Mouse (Mus musculus): ENCODE data around the gene Thsd4. TPM values are rescaled to one million over a fixed set of nuclear protein-coding genes. Genes with fewer than 3 reads are reported as not detected.
"Not testable (repeated sequence)": the region's sequence is repeated elsewhere in the genome, so short reads cannot be mapped to it uniquely, and the experiment has no call there.

Gene Thsd4
- polyA plus RNA-seq, 1 experiment from 2014 or later: 30.5 TPM

- Histone ChIP-seq H3K4me1 (peaks cover 44% of the 10 kb centered on the region), H3K27ac (no peak overlapping the region), H3K36me3 (no peaks in the 10 kb centered on the region), H3K4me3 (no peak overlapping the region), H3K9ac (no peak overlapping the region), H3K27me3 (peaks cover 9% of the 10 kb centered on the region; the same call in 1 of the 2 replicates), H3K9me3 (peaks cover 9% of the 10 kb centered on the region; the same call in 1 of the 2 replicates), H3K4me2 (replicated peaks) (peak overlapping the region; percentile 26; the same call in 1 of the 2 replicates)
- ATAC-seq (ENCODE audit: low FRiP score, low read depth): no peak; the same call in 1 of the 2 replicates
- 50% methylated on average over 12 of the region's 12 CpGs for WGBS
These were observed 233.1 kb downstream of the Thsd4 start for GRCm38 (mm10) chr9:60288789-60289188.

- Histone ChIP-seq H3K4me1 (peaks cover 45% of the 10 kb centered on the region), H3K36me3 (no peaks in the 10 kb centered on the region), H3K27me3 (0 out of 2 replicates have a peak, but pooled peaks cover 6% of the 10 kb centered on the region), H3K4me3 (no peak overlapping the region), H3K27ac (no peak overlapping the region), H3K4me2 (replicated peaks) (no peak overlapping the region), H3K9ac (no peak overlapping the region), H3K9me3 (peaks cover 9% of the 10 kb centered on the region; the same call in 1 of the 2 replicates)
- ATAC-seq (ENCODE audit: low FRiP score, low read depth): no peak
- WGBS: 87% methylated on average over 3 of the region's 3 CpGs
These were observed 235.5 kb downstream of the Thsd4 start for GRCm38 (mm10) chr9:60286390-60286789.

- H3K4me2 ChIP-seq (replicated peaks): no peak overlapping the region
- H3K9me3 ChIP-seq: peaks cover 8% of the 10 kb centered on the region; the same call in 1 of the 2 replicates
- ATAC-seq (ENCODE audit: low FRiP score, low read depth): no peak
- H3K27ac ChIP-seq: no peak overlapping the region
- WGBS: 16% methylated on average over 3 of the region's 3 CpGs
- peaks cover 38% of the 10 kb centered on the region for H3K4me1 ChIP-seq
- 0 out of 2 replicates have a peak, but pooled peaks cover 6% of the 10 kb centered on the region for H3K27me3 ChIP-seq
- H3K36me3 ChIP-seq: no peaks in the 10 kb centered on the region
- no peak overlapping the region for H3K9ac ChIP-seq
- no peak overlapping the region for H3K4me3 ChIP-seq
These were observed 236.8 kb downstream of the Thsd4 start for GRCm38 (mm10) chr9:60285047-60285462.

- Histone ChIP-seq H3K27me3 (0 out of 2 replicates have a peak, but pooled peaks cover 10% of the 10 kb centered on the region), H3K27ac (no peak overlapping the region), H3K36me3 (no peaks in the 10 kb centered on the region), H3K9ac (no peak overlapping the region), H3K4me2 (replicated peaks) (no peak overlapping the region), H3K4me3 (no peak overlapping the region), H3K4me1 (peaks cover 37% of the 10 kb centered on the region), H3K9me3 (peaks cover 5% of the 10 kb centered on the region; the same call in 1 of the 2 replicates)
- ATAC-seq (ENCODE audit: low FRiP score, low read depth): no peak
- 61% methylated on average over 1 of the region's 1 CpGs for WGBS
These were observed 237.5 kb downstream of the Thsd4 start for GRCm38 (mm10) chr9:60284318-60284717.

- H3K4me2 ChIP-seq (replicated peaks): no peak overlapping the region
- peaks cover 29% of the 10 kb centered on the region for H3K4me1 ChIP-seq
- H3K9ac ChIP-seq: no peak overlapping the region
- ATAC-seq (ENCODE audit: low FRiP score, low read depth): no peak
- H3K27ac ChIP-seq: no peak overlapping the region
- H3K36me3 ChIP-seq: no peaks in the 10 kb centered on the region
- peaks cover 5% of the 10 kb centered on the region; the same call in 1 of the 2 replicates for H3K9me3 ChIP-seq
- 50% methylated on average over 3 of the region's 3 CpGs for WGBS
- H3K4me3 ChIP-seq: no peak overlapping the region
- H3K27me3 ChIP-seq: 0 out of 2 replicates have a peak, but pooled peaks cover 14% of the 10 kb centered on the region
These were observed 238.3 kb downstream of the Thsd4 start for GRCm38 (mm10) chr9:60283546-60283945.

GRCm38 (mm10) chr9:60281281-60281680, 240.6 kb downstream of the Thsd4 start:
- no peak overlapping the region for H3K9ac ChIP-seq
- ATAC-seq (ENCODE audit: low FRiP score, low read depth): no peak
- peaks cover 27% of the 10 kb centered on the region for H3K4me1 ChIP-seq
- peaks cover 5% of the 10 kb centered on the region; the same call in 1 of the 2 replicates for H3K9me3 ChIP-seq
- no peak overlapping the region for H3K4me2 ChIP-seq (replicated peaks)
- H3K4me3 ChIP-seq: no peak overlapping the region
- no peaks in the 10 kb centered on the region for H3K36me3 ChIP-seq
- WGBS: 42% methylated on average over 11 of the region's 11 CpGs
- 0 out of 2 replicates have a peak, but pooled peaks cover 9% of the 10 kb centered on the region for H3K27me3 ChIP-seq
- no peak overlapping the region for H3K27ac ChIP-seq

- Histone ChIP-seq H3K27me3 (0 out of 2 replicates have a peak, but pooled peaks cover 8% of the 10 kb centered on the region), H3K4me1 (peaks cover 28% of the 10 kb centered on the region), H3K4me2 (replicated peaks) (no peak overlapping the region), H3K36me3 (no peaks in the 10 kb centered on the region), H3K27ac (no peak overlapping the region), H3K9me3 (peaks cover 5% of the 10 kb centered on the region; the same call in 1 of the 2 replicates), H3K9ac (no peak overlapping the region), H3K4me3 (no peak overlapping the region)
- 89% methylated on average over 5 of the region's 5 CpGs for WGBS
- no peak for ATAC-seq (ENCODE audit: low FRiP score, low read depth)
These were observed 241.1 kb downstream of the Thsd4 start for GRCm38 (mm10) chr9:60280786-60281185.

GRCm38 (mm10) chr9:60279556-60279955, 242.3 kb downstream of the Thsd4 start:
- ATAC-seq (ENCODE audit: low FRiP score, low read depth): no peak
- 84% methylated on average over 6 of the region's 6 CpGs for WGBS
- Histone ChIP-seq H3K9me3 (peaks cover 5% of the 10 kb centered on the region; the same call in 1 of the 2 replicates), H3K9ac (no peak overlapping the region), H3K27ac (no peak overlapping the region), H3K36me3 (no peaks in the 10 kb centered on the region), H3K4me2 (replicated peaks) (no peak overlapping the region), H3K4me1 (peaks cover 19% of the 10 kb centered on the region), H3K4me3 (no peak overlapping the region), H3K27me3 (0 out of 2 replicates have a peak, but pooled peaks cover 8% of the 10 kb centered on the region)

- Histone ChIP-seq H3K4me3 (no peak overlapping the region), H3K27ac (no peak overlapping the region), H3K27me3 (0 out of 2 replicates have a peak, but pooled peaks cover 8% of the 10 kb centered on the region), H3K4me2 (replicated peaks) (no peak overlapping the region), H3K9me3 (no peaks in the 10 kb centered on the region), H3K9ac (no peak overlapping the region), H3K36me3 (no peaks in the 10 kb centered on the region), H3K4me1 (peaks cover 9% of the 10 kb centered on the region)
- ATAC-seq (ENCODE audit: low FRiP score, low read depth): no peak
- 21% methylated on average over 5 of the region's 5 CpGs for WGBS
These were observed 245.5 kb downstream of the Thsd4 start for GRCm38 (mm10) chr9:60276351-60276750.

GRCm38 (mm10) chr9:60275410-60276159, 246.3 kb downstream of the Thsd4 start:
- Histone ChIP-seq H3K4me2 (replicated peaks) (no peak overlapping the region), H3K36me3 (no peaks in the 10 kb centered on the region), H3K9ac (no peak overlapping the region), H3K4me3 (no peak overlapping the region), H3K4me1 (peaks cover 7% of the 10 kb centered on the region; the same call in 1 of the 2 replicates), H3K27ac (no peak overlapping the region), H3K27me3 (0 out of 2 replicates have a peak, but pooled peaks cover 8% of the 10 kb centered on the region), H3K9me3 (no peaks in the 10 kb centered on the region)
- no peak for ATAC-seq (ENCODE audit: low FRiP score, low read depth)
- WGBS: 18% methylated on average over 12 of the region's 12 CpGs

GRCm38 (mm10) chr9:60274503-60274902, 247.3 kb downstream of the Thsd4 start:
- H3K27ac ChIP-seq: no peak overlapping the region
- no peak overlapping the region for H3K9ac ChIP-seq
- H3K27me3 ChIP-seq: 0 out of 2 replicates have a peak, but pooled peaks cover 6% of the 10 kb centered on the region
- no peak for ATAC-seq (ENCODE audit: low FRiP score, low read depth)
- H3K9me3 ChIP-seq: no peaks in the 10 kb centered on the region
- H3K4me3 ChIP-seq: no peak overlapping the region
- no peaks in the 10 kb centered on the region for H3K36me3 ChIP-seq
- no peak overlapping the region for H3K4me2 ChIP-seq (replicated peaks)
- 82% methylated on average over 4 of the region's 4 CpGs for WGBS
- peaks cover 7% of the 10 kb centered on the region; the same call in 1 of the 2 replicates for H3K4me1 ChIP-seq

- not testable (repeated sequence) for H3K4me3 ChIP-seq; H3K9me3 ChIP-seq; H3K4me1 ChIP-seq; H3K36me3 ChIP-seq; H3K4me2 ChIP-seq (replicated peaks); ATAC-seq (ENCODE audit: low FRiP score, low read depth); H3K9ac ChIP-seq; H3K27me3 ChIP-seq; H3K27ac ChIP-seq
- 86% methylated on average over 8 of the region's 8 CpGs for WGBS
These were observed 249.5 kb downstream of the Thsd4 start for GRCm38 (mm10) chr9:60272345-60272744.
